Mouse (Mus musculus) intestine, postnatal 0 days (tissue): ENCODE results near the gene Atp8a2. TPM values are rescaled to one million over a fixed set of nuclear protein-coding genes. Genes with fewer than 3 reads are reported as not detected.

ENCODE experiments used
- ATAC-seq: fragments of 200-750 bp; cut with Nextera tagmentation; 2 replicates; pipeline ENCODE4 v1.8.0; 2017; ENCODE audit warnings: mild to moderate bottlenecking, moderate TSS enrichment, moderate library complexity
- H3K27ac ChIP-seq: fragments of 300-500 bp; sonication (generic); 2 replicates; pipeline ENCODE4 v1.5.1; 2014; ENCODE audit warnings: mild to moderate bottlenecking, low read depth, low read length, moderate library complexity
- H3K27me3 ChIP-seq: fragments of 300-500 bp; sonication (generic); replicated peaks from 2 replicates; pipeline ENCODE4 v1.6.1; 2014; ENCODE audit warnings: low read length, mixed read lengths; ENCODE audit not compliant: control insufficient read depth, insufficient read depth
- H3K36me3 ChIP-seq: fragments of 300-500 bp; sonication (generic); 2 replicates; pipeline ENCODE4 v1.6.1; 2014; ENCODE audit warnings: mild to moderate bottlenecking, moderate library complexity; ENCODE audit not compliant: control insufficient read depth, insufficient read depth
- H3K4me1 ChIP-seq: fragments of 300-500 bp; sonication (generic); replicated peaks from 2 replicates; pipeline ENCODE4 v1.6.1; 2014; ENCODE audit warnings: antibody characterized with exemption, low read length, mixed read lengths; ENCODE audit not compliant: control insufficient read depth, insufficient read depth
- H3K4me2 ChIP-seq: fragments of 300-500 bp; sonication (generic); replicated peaks from 2 replicates; pipeline ENCODE4 v1.6.1; 2014; ENCODE audit warnings: low read depth, mild to moderate bottlenecking, moderate library complexity
- H3K4me3 ChIP-seq: fragments of 300-500 bp; sonication (generic); 2 replicates; pipeline ENCODE4 v1.5.1; 2014; ENCODE audit warnings: low read depth, low read length
- H3K9ac ChIP-seq: fragments of 300-500 bp; sonication (generic); 2 replicates; pipeline ENCODE4 v1.6.1; 2014; ENCODE audit warnings: mild to moderate bottlenecking, low read depth, low read length
- H3K9me3 ChIP-seq: fragments of 300-500 bp; sonication (generic); 2 replicates; pipeline ENCODE4 v1.6.1; 2016; ENCODE audit warnings: mixed run types; ENCODE audit not compliant: control insufficient read depth
- CTCF ChIP-seq: sonication (generic); IDR thresholded peaks from 2 replicates; pipeline ENCODE4 v1.5.1; 2016; ENCODE audit warnings: low read depth, mild to moderate bottlenecking, control low read depth, antibody characterized with exemption, moderate library complexity
- WGBS: fragments of 180-500 bp; shearing (Covaris S2); extraction: QIAGEN DNeasy Blood & Tissue Kit; methylation state at CpG from one replicate; pipeline ENCODE4 v1.1.7; 2014; 5-methylcytosine and 5-hydroxymethylcytosine counted together
- polyA plus RNA-seq: library from polyadenylated mRNA; unstranded; fragments of >200 nt; fragmentation: Nextera tagmentation; extraction: Ambion mirVana; gene quantifications from 2 replicates; pipeline ENCODE4 v1.2.1, GENCODE M21; 2015

Atp8a2 gene
- polyA plus RNA-seq, 1 experiment from 2014 or later = 5.1 TPM

- WGBS = 28% methylated on average over 4 of the region's 4 CpGs
- Histone ChIP-seq H3K27ac (no peak overlapping the region), H3K4me1 (no peaks in the 10 kb centered on the region), H3K27me3 (no peaks in the 10 kb centered on the region), H3K4me2 (no peak overlapping the region), H3K9me3 (0 out of 2 replicates have a peak, but pooled peaks cover 3% of the 10 kb centered on the region), H3K36me3 (no peaks in the 10 kb centered on the region), H3K9ac (no peak overlapping the region), H3K4me3 (no peak overlapping the region)
- no peak for TF ChIP-seq CTCF
- no peak for ATAC-seq
These were observed 390.8 kb downstream of the Atp8a2 start for GRCm38 (mm10) chr14:59806159-59806558.

- H3K9me3 ChIP-seq = 0 out of 2 replicates have a peak, but pooled peaks cover 3% of the 10 kb centered on the region
- no peaks in the 10 kb centered on the region for H3K27me3 ChIP-seq
- no peak for TF ChIP-seq CTCF
- no peaks in the 10 kb centered on the region for H3K36me3 ChIP-seq
- WGBS = 47% methylated on average over 7 of the region's 7 CpGs
- no peak overlapping the region for H3K4me3 ChIP-seq
- no peak overlapping the region for H3K9ac ChIP-seq
- ATAC-seq = no peak
- no peak overlapping the region for H3K27ac ChIP-seq
- H3K4me2 ChIP-seq = no peak overlapping the region
- no peaks in the 10 kb centered on the region for H3K4me1 ChIP-seq
These were observed 391.3 kb downstream of the Atp8a2 start for GRCm38 (mm10) chr14:59805683-59806082.

- Histone ChIP-seq H3K9me3 (0 out of 2 replicates have a peak, but pooled peaks cover 3% of the 10 kb centered on the region), H3K4me3 (no peak overlapping the region), H3K9ac (no peak overlapping the region), H3K4me1 (no peaks in the 10 kb centered on the region), H3K27ac (no peak overlapping the region), H3K27me3 (no peaks in the 10 kb centered on the region), H3K4me2 (no peak overlapping the region), H3K36me3 (no peaks in the 10 kb centered on the region)
- TF ChIP-seq CTCF = no peak
- 48% methylated on average over 8 of the region's 8 CpGs for WGBS
- no peak for ATAC-seq
These were observed 394.9 kb downstream of the Atp8a2 start for GRCm38 (mm10) chr14:59801961-59802599.

GRCm38 (mm10) chr14:59799511-59799910 lies 397.5 kb downstream of the Atp8a2 start:
- no peak for ATAC-seq
- no peak overlapping the region for H3K4me2 ChIP-seq
- no peak overlapping the region for H3K4me3 ChIP-seq
- 0 out of 2 replicates have a peak, but pooled peaks cover 3% of the 10 kb centered on the region for H3K9me3 ChIP-seq
- H3K27ac ChIP-seq = no peak overlapping the region
- H3K27me3 ChIP-seq = no peaks in the 10 kb centered on the region
- WGBS = 59% methylated on average over 3 of the region's 3 CpGs
- H3K4me1 ChIP-seq = no peaks in the 10 kb centered on the region
- H3K9ac ChIP-seq = no peak overlapping the region
- TF ChIP-seq CTCF = no peak
- H3K36me3 ChIP-seq = no peaks in the 10 kb centered on the region

- no peak for ATAC-seq
- H3K9me3 ChIP-seq = no peaks in the 10 kb centered on the region
- no peak overlapping the region for H3K27ac ChIP-seq
- no peak for TF ChIP-seq CTCF
- H3K4me1 ChIP-seq = no peaks in the 10 kb centered on the region
- no peak overlapping the region for H3K4me3 ChIP-seq
- WGBS = 73% methylated on average over 10 of the region's 10 CpGs
- H3K27me3 ChIP-seq = no peaks in the 10 kb centered on the region
- H3K36me3 ChIP-seq = no peaks in the 10 kb centered on the region
- no peak overlapping the region for H3K9ac ChIP-seq
- no peak overlapping the region for H3K4me2 ChIP-seq
These were observed 403.1 kb downstream of the Atp8a2 start for GRCm38 (mm10) chr14:59793841-59794240.

GRCm38 (mm10) chr14:59783348-59784341 lies 413.3 kb downstream of the Atp8a2 start:
- Histone ChIP-seq H3K36me3 (no peaks in the 10 kb centered on the region; the same call in 1 of the 2 replicates), H3K4me2 (no peak overlapping the region), H3K9ac (no peak overlapping the region), H3K4me3 (no peak overlapping the region), H3K4me1 (no peaks in the 10 kb centered on the region), H3K9me3 (no peaks in the 10 kb centered on the region), H3K27ac (no peak overlapping the region), H3K27me3 (no peaks in the 10 kb centered on the region)
- 75% methylated on average over 11 of the region's 11 CpGs for WGBS
- no peak for ATAC-seq
- no peak for TF ChIP-seq CTCF
